Mouse (Mus musculus) small intestine, adult 2 months (tissue): ENCODE data around the gene Hmgcs1.

Source experiments
- CTCF ChIP-seq: fragments of 200-500 bp; IDR thresholded peaks from 2 replicates; pipeline ENCODE4 v1.5.1; 2012; ENCODE audit warnings: low read depth, mild to moderate bottlenecking, control low read depth, inconsistent platforms, low read length, moderate library complexity, mixed read lengths; ENCODE audit not compliant: insufficient replicate concordance, insufficient read length; ENCODE audit errors: extremely low read depth
- POLR2A ChIP-seq: fragments of 200-500 bp; IDR thresholded peaks from 2 replicates; pipeline ENCODE4 v1.6.1; 2012; ENCODE audit warnings: low read depth, mild to moderate bottlenecking, control low read depth, inconsistent platforms, low read length, moderate library complexity

GRCm38 (mm10) chr13:119656846-119657416, 33.2 kb upstream of the Hmgcs1 start:
- TF ChIP-seq CTCF: no peak
- TF ChIP-seq POLR2A: no peak
